Mouse (Mus musculus) MEL (cell line): ENCODE measurements at regions not wholly inside any gene's neighbourhood (a gene's known extent, or its start where the extent isn't known, plus 50 kb on each side); places are given as distances from the start of the nearest gene placed in this dataset.
"Not testable (repeated sequence)": the region's sequence is repeated elsewhere in the genome, so short reads cannot be mapped to it uniquely, and the experiment has no call there.

Experiments used
- DNase-seq: peaks from one replicate; pipeline ENCODE4 v3.0.0; 2011; ENCODE audit warnings: low read depth, low spot score
- H3K27ac ChIP-seq: 2 replicates; pipeline ENCODE4 v1.5.1; 2012; ENCODE audit warnings: low read depth, mild to moderate bottlenecking, control low read depth, low read length, moderate library complexity; ENCODE audit not compliant: control insufficient read depth
- H3K27me3 ChIP-seq, 2 experiments: fragments of 150-350 bp in 1 of 2; sonication (generic) in 1 of 2; 2 replicates each; pipeline ENCODE4 v1.6.1; 2012; ENCODE audit warnings: low read length in 2 of 2, mild to moderate bottlenecking in 2 of 2, improper control_type of control experiment in 1 of 2, moderate library complexity in 1 of 2; ENCODE audit not compliant: insufficient read depth in 2 of 2, control insufficient read depth in 1 of 2
- H3K36me3 ChIP-seq, 2 experiments: 2 replicates each; pipeline ENCODE4 v1.6.1; 2012 to 2014; ENCODE audit warnings: low read length in 2 of 2, improper control_type of control experiment in 1 of 2, inconsistent platforms in 1 of 2, mild to moderate bottlenecking in 1 of 2; ENCODE audit not compliant: insufficient read depth in 2 of 2, control insufficient read depth in 1 of 2
- H3K4me1 ChIP-seq, 2 experiments: fragments of 150-350 bp in 1 of 2; sonication (generic) in 1 of 2; 2 replicates each; pipeline ENCODE4 v1.6.1; 2012; ENCODE audit warnings: low read length in 2 of 2, improper control_type of control experiment in 1 of 2, mild to moderate bottlenecking in 1 of 2; ENCODE audit not compliant: insufficient read depth in 2 of 2, control insufficient read depth in 1 of 2
- H3K4me3 ChIP-seq, 2 experiments: fragments of 150-350 bp in 1 of 2; sonication (generic) in 1 of 2; 2 replicates each; pipeline ENCODE4 v1.5.1; 2012; ENCODE audit warnings: low read depth in 2 of 2, low read length in 2 of 2, mild to moderate bottlenecking in 2 of 2, moderate library complexity in 2 of 2, control low read depth in 1 of 2, improper control_type of control experiment in 1 of 2; ENCODE audit not compliant: control insufficient read depth in 1 of 2, insufficient read depth in 1 of 2
- H3K79me2 ChIP-seq: 2 replicates; pipeline ENCODE4 v1.6.1; 2012; ENCODE audit warnings: mild to moderate bottlenecking, low read length, moderate library complexity; ENCODE audit not compliant: control insufficient read depth, poor library complexity, insufficient read depth
- H3K9ac ChIP-seq: 2 replicates; pipeline ENCODE4 v1.6.1; 2012; ENCODE audit warnings: low read depth, mild to moderate bottlenecking, control low read depth, low read length, moderate library complexity; ENCODE audit not compliant: control insufficient read depth, poor library complexity, severe bottlenecking
- H3K9me3 ChIP-seq: fragments of 150-350 bp; sonication (generic); replicated peaks from 2 replicates; pipeline ENCODE4 v1.6.1; 2012; ENCODE audit warnings: mild to moderate bottlenecking, low read length, improper control_type of control experiment, moderate library complexity; ENCODE audit not compliant: insufficient read depth
- BHLHE40 ChIP-seq: IDR thresholded peaks from 2 replicates; pipeline ENCODE4 v1.6.1; 2012; ENCODE audit warnings: low read depth, mild to moderate bottlenecking, inconsistent platforms, low read length, improper control_type of control experiment, borderline replicate concordance
- CHD1 ChIP-seq: IDR thresholded peaks from 2 replicates; pipeline ENCODE4 v1.6.1; 2012; ENCODE audit warnings: low read depth, mild to moderate bottlenecking, inconsistent platforms, low read length, improper control_type of control experiment
- CTCF ChIP-seq, 3 experiments: IDR thresholded peaks in 2 of 3; conservative IDR thresholded peaks in 1 of 3; 2 replicates each; pipeline ENCODE4 v1.5.1; 2011 to 2012; ENCODE audit warnings: low read length in 3 of 3, low read depth in 2 of 3, mild to moderate bottlenecking in 2 of 3, improper control_type of control experiment in 1 of 3, inconsistent platforms in 1 of 3, mixed read lengths in 1 of 3, moderate library complexity in 1 of 3; ENCODE audit not compliant: control insufficient read depth in 1 of 3, insufficient read depth in 1 of 3, poor library complexity in 1 of 3, severe bottlenecking in 1 of 3
- E2F4 ChIP-seq: IDR thresholded peaks from 2 replicates; pipeline ENCODE4 v1.6.1; 2011; ENCODE audit warnings: low read depth, low read length, improper control_type of control experiment, borderline replicate concordance
- ELF1 ChIP-seq: IDR thresholded peaks from 2 replicates; pipeline ENCODE4 v1.6.1; 2014; ENCODE audit warnings: low read depth, mild to moderate bottlenecking, inconsistent platforms, low read length, improper control_type of control experiment, moderate library complexity
- EP300 ChIP-seq, 2 experiments: IDR thresholded peaks; 2 replicates each; pipeline ENCODE4 v1.6.1; 2011; ENCODE audit warnings: improper control_type of control experiment in 2 of 2, low read length in 2 of 2, low read depth in 1 of 2, mild to moderate bottlenecking in 1 of 2
- GABPA ChIP-seq: IDR thresholded peaks from 2 replicates; pipeline ENCODE4 v1.6.1; 2012; ENCODE audit warnings: low read depth, mild to moderate bottlenecking, inconsistent platforms, low read length, improper control_type of control experiment, moderate library complexity
- GATA1 ChIP-seq: IDR thresholded peaks from 2 replicates; pipeline ENCODE4 v1.6.1; 2011; ENCODE audit warnings: low read depth, low read length, improper control_type of control experiment
- HCFC1 ChIP-seq: IDR thresholded peaks from 2 replicates; pipeline ENCODE4 v1.6.1; 2012; ENCODE audit warnings: low read depth, mild to moderate bottlenecking, inconsistent platforms, low read length, improper control_type of control experiment, moderate library complexity
- KAT2A ChIP-seq: conservative IDR thresholded peaks from 2 replicates; pipeline ENCODE4 v1.6.1; 2012; ENCODE audit warnings: low read depth, low read length, improper control_type of control experiment, inconsistent platforms
- MAFK ChIP-seq: IDR thresholded peaks from 2 replicates; pipeline ENCODE4 v1.6.1; 2011; ENCODE audit warnings: low read depth, mild to moderate bottlenecking, low read length, improper control_type of control experiment, borderline replicate concordance
- MAX ChIP-seq: IDR thresholded peaks from 2 replicates; pipeline ENCODE4 v1.6.1; 2011; ENCODE audit warnings: low read length, improper control_type of control experiment
- MAZ ChIP-seq: IDR thresholded peaks from 2 replicates; pipeline ENCODE4 v1.6.1; 2012; ENCODE audit warnings: low read depth, mild to moderate bottlenecking, inconsistent platforms, low read length, improper control_type of control experiment
- MEF2A ChIP-seq: IDR thresholded peaks from 2 replicates; pipeline ENCODE4 v1.6.1; 2014; ENCODE audit warnings: low read depth, mild to moderate bottlenecking, inconsistent platforms, low read length, improper control_type of control experiment; ENCODE audit not compliant: poor library complexity, insufficient replicate concordance, severe bottlenecking; ENCODE audit errors: extremely low read depth
- MYB ChIP-seq: IDR thresholded peaks from 2 replicates; pipeline ENCODE4 v1.6.1; 2011; ENCODE audit warnings: mild to moderate bottlenecking, low read depth, low read length, improper control_type of control experiment
- MYC ChIP-seq: IDR thresholded peaks from 2 replicates; pipeline ENCODE4 v1.6.1; 2011; ENCODE audit warnings: low read depth, mild to moderate bottlenecking, low read length, improper control_type of control experiment, moderate library complexity
- POLR2AphosphoS2 ChIP-seq: IDR thresholded peaks from 2 replicates; pipeline ENCODE4 v1.6.1; 2011; ENCODE audit warnings: low read length, improper control_type of control experiment
- RAD21 ChIP-seq: IDR thresholded peaks from 2 replicates; pipeline ENCODE4 v1.6.1; 2011; ENCODE audit warnings: mild to moderate bottlenecking, low read depth, low read length, improper control_type of control experiment
- RCOR1 ChIP-seq: IDR thresholded peaks from 2 replicates; pipeline ENCODE4 v1.6.1; 2012; ENCODE audit warnings: low read depth, mild to moderate bottlenecking, inconsistent platforms, low read length, improper control_type of control experiment
- TAL1 ChIP-seq: IDR thresholded peaks from 2 replicates; pipeline ENCODE4 v1.6.1; 2012; ENCODE audit warnings: mild to moderate bottlenecking, inconsistent platforms, low read length, moderate library complexity, mixed read lengths
- TCF12 ChIP-seq: IDR thresholded peaks from 2 replicates; pipeline ENCODE4 v1.6.1; 2014; ENCODE audit warnings: low read depth, mild to moderate bottlenecking, inconsistent platforms, low read length, improper control_type of control experiment, moderate library complexity
- USF1 ChIP-seq: IDR thresholded peaks from 2 replicates; pipeline ENCODE4 v1.6.1; 2014; ENCODE audit warnings: low read depth, mild to moderate bottlenecking, inconsistent platforms, low read length, improper control_type of control experiment, moderate library complexity
- ZC3H11A ChIP-seq: IDR thresholded peaks from 2 replicates; pipeline ENCODE4 v1.6.1; 2012; ENCODE audit warnings: low read depth, mild to moderate bottlenecking, inconsistent platforms, low read length, improper control_type of control experiment
- ZKSCAN1 ChIP-seq: IDR thresholded peaks from 2 replicates; pipeline ENCODE4 v1.6.1; 2012; ENCODE audit warnings: low read depth, mild to moderate bottlenecking, inconsistent platforms, low read length, improper control_type of control experiment, moderate library complexity

DNA sequence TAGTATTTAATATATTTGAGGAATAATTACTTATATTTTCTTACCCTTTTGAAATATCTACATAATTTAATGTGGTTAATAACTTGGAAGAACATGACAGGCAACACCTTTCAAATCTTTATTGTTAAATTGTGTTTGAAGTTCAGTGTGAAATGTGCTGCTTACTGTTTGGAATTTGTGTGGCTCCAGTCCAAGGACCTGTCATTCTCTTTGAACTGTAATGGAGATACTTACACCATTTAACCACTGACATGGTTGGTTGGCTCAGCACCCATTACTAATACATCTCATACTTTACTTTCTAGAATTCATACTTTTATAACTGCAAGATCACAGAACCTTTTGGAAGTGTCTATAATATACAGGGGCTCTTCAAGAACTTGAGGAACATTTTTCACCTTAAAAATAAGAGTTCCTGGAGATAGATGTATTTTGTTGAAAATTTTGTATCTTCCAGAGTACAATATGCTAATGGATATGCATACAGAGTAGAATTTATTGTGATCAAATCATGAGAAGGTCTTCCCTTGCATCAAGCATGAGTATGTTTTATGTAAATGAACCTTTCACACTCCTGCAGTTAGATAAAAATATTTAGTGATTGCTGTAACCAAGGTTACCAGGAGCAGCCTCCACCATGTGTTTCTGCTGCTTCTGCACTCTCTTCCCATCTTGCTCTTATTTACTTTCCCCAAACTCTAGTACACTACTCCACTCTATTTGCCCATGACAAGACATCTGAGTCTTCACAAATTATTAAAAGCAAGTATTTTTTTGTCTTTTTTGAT lies 701.3 kb downstream of the A830018L16Rik start (continued):
- TF ChIP-seq MAFK (no peak), MEF2A (no peak)

DNA sequence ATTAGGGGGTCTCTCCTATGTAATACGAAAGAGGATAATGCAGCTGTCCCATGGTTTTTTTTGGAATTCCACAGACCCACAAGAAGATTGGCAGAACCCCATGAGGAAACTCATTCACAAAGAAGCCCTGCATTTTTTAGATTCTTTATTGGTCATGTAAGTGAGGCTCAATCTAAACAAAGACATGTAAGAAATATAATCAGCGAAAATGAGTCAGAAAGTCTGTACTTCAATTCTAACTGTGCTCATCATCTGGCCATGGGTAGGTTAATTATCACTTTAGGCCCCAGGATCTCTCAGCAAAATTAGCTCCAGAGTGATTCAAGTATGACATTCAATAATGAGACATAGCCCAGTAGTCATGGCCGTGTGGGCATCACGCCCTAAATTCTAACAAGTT lies 703.2 kb downstream of the A830018L16Rik start:
- Histone ChIP-seq H3K27ac (no peak overlapping the region), H3K9ac (no peak overlapping the region), H3K27me3 (no peaks in the 10 kb centered on the region), H3K79me2 (no peaks in the 10 kb centered on the region), H3K4me3 (no peak overlapping the region), H3K36me3 (no peaks in the 10 kb centered on the region), H3K9me3 (no peaks in the 10 kb centered on the region), H3K4me1 (no peaks in the 10 kb centered on the region)
- TF ChIP-seq MAZ (no peak), BHLHE40 (no peak), GATA1 (no peak), EP300 (IDR thresholded peaks at IDR 0.05; ENCODE audit: low read depth in 1 of 2, low read length in 2 of 2) (no peak), TAL1 (no peak), MYC (no peak), RAD21 (no peak), RCOR1 (no peak), KAT2A (no peak), POLR2AphosphoS2 (no peak)
- DNase-seq = no peak

DNA sequence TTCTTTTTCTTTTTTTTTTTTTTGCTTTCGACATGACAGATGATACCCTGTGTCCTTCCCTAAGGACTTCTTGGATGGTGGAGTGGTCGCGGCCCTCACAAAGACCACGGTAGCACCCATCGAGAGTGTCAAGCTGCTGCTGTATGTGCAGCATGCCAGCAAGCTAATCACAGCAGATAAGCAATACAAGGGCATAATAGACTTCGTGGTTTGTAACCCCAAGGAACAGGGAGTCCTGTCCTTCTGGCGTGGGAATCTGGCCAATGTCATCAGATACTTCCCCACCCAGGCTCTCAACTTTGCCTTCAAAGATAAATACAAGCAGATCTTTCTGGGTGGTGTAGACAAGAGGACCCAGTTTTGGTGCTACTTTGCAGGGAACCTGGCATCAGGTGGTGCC lies 707.0 kb downstream of the A830018L16Rik start:
- Histone ChIP-seq H3K4me1 (no peaks in the 10 kb centered on the region), H3K4me3 (no peak overlapping the region), H3K9me3 (no peaks in the 10 kb centered on the region), H3K9ac (no peak overlapping the region), H3K27me3 (no peaks in the 10 kb centered on the region), H3K27ac (no peak overlapping the region), H3K79me2 (no peaks in the 10 kb centered on the region), H3K36me3 (no peaks in the 10 kb centered on the region)
- TF ChIP-seq ZKSCAN1 (no peak), CHD1 (no peak), CTCF (IDR thresholded peaks at IDR 0.05 in 2 of 3, conservative IDR thresholded peaks at IDR 0.05 in 1 of 3; ENCODE audit: control insufficient read depth in 1 of 3, insufficient read depth in 1 of 3, low read depth in 2 of 3, low read length in 3 of 3, poor library complexity in 1 of 3, severe bottlenecking in 1 of 3) (no peak), MAZ (no peak), HCFC1 (no peak), E2F4 (no peak), USF1 (no peak), TCF12 (no peak), ELF1 (no peak), MYC (no peak), MAX (no peak), KAT2A (no peak), MYB (no peak), GABPA (no peak), ZC3H11A (no peak)
- DNase-seq = no peak

DNA sequence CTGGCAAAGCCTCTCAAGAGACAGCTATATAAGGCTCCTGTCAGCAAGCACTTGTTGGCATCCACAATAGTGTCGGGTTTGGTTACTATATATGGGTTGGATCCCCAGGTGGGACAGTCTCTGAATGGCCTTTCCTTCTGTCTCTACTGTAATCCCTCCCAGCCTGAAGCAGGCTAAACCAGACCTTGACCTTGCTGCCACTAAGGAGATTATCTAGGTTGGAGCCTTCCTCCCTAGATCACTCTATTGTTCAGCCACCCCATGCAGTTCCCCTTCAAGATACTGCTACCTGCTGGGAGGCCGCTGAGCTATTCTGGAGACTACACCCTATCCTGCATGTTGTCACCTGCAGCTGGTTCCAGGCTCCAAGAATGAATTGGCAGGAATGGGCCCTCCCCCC lies 712.7 kb downstream of the A830018L16Rik start:
- H3K9ac ChIP-seq, H3K27me3 ChIP-seq, H3K27ac ChIP-seq, H3K36me3 ChIP-seq, H3K9me3 ChIP-seq, DNase-seq, H3K4me1 ChIP-seq, H3K79me2 ChIP-seq, H3K4me3 ChIP-seq: not testable (repeated sequence)
